Mouse (Mus musculus) E14TG2a.4 (cell line): ENCODE results near the gene Gm340.

Source experiments
- CTCF ChIP-seq: conservative IDR thresholded peaks from 2 replicates; pipeline ENCODE4 v1.5.1; 2014; ENCODE audit warnings: low read length
- NANOG ChIP-seq: IDR thresholded peaks from 2 replicates; pipeline ENCODE4 v1.6.1; 2014; ENCODE audit warnings: borderline replicate concordance, low read length, mixed read lengths
- POU5F1 ChIP-seq: IDR thresholded peaks from 2 replicates; pipeline ENCODE4 v1.6.1; 2014; ENCODE audit warnings: low read length, borderline replicate concordance

- TF ChIP-seq CTCF (no peak), POU5F1 (no peak), NANOG (no peak)
These were observed 846 bp downstream of the Gm340 start for GRCm38 (mm10) chr19:41582918-41583514.
